Mouse (Mus musculus) heart, adult 2 months (tissue): ENCODE measurements at regions not wholly inside any gene's neighbourhood (a gene's known extent, or its start where the extent isn't known, plus 50 kb on each side); places are given as distances from the start of the nearest gene placed in this dataset.

ENCODE experiments used
- CTCF ChIP-seq: fragments of 200-600 bp; IDR thresholded peaks from 2 replicates; pipeline ENCODE4 v1.8.1; 2022; ENCODE audit warnings: antibody characterized with exemption, mild to moderate bottlenecking, moderate library complexity
- POLR2A ChIP-seq: fragments of 200-500 bp; IDR thresholded peaks from 2 replicates; pipeline ENCODE4 v1.6.1; 2011; ENCODE audit warnings: mild to moderate bottlenecking, low read depth, low read length, control low read depth; ENCODE audit not compliant: insufficient read depth

- TF ChIP-seq POLR2A: no peak
- TF ChIP-seq CTCF: no peak
These were observed 146.4 kb downstream of the 9330182O14Rik start for GRCm38 (mm10) chr15:40280551-40280950.
